Mouse (Mus musculus) kidney, embryonic 16.5 days (tissue): ENCODE measurements around the gene Raver2. TPM values are rescaled to one million over a fixed set of nuclear protein-coding genes. Genes with fewer than 3 reads are reported as not detected.

Experiments
- ATAC-seq: fragments of 200-750 bp; cut with Nextera tagmentation; 2 replicates; pipeline ENCODE4 v1.8.0; 2017; ENCODE audit warnings: moderate TSS enrichment; ENCODE audit not compliant: low FRiP score, low TSS enrichment
- H3K27ac ChIP-seq: fragments of 300-500 bp; sonication (generic); 2 replicates; pipeline ENCODE4 v1.5.1; 2014; ENCODE audit warnings: low read length
- H3K27me3 ChIP-seq: fragments of 300-500 bp; sonication (generic); 2 replicates; pipeline ENCODE4 v1.6.1; 2014; ENCODE audit warnings: low read length, control low read depth, mixed read lengths; ENCODE audit not compliant: insufficient read depth
- H3K36me3 ChIP-seq: fragments of 300-500 bp; sonication (generic); 2 replicates; pipeline ENCODE4 v1.6.1; 2014; ENCODE audit warnings: low read length, control low read depth, mixed read lengths; ENCODE audit not compliant: insufficient read depth
- H3K4me1 ChIP-seq: fragments of 300-500 bp; sonication (generic); 2 replicates; pipeline ENCODE4 v1.6.1; 2014; ENCODE audit warnings: low read length, control low read depth, mixed read lengths; ENCODE audit not compliant: insufficient read depth
- H3K4me2 ChIP-seq: fragments of 300-500 bp; sonication (generic); replicated peaks from 2 replicates; pipeline ENCODE4 v1.6.1; 2014; ENCODE audit warnings: low read depth, low read length
- H3K4me3 ChIP-seq: fragments of 300-500 bp; sonication (generic); 2 replicates; pipeline ENCODE4 v1.5.1; 2014; ENCODE audit warnings: mild to moderate bottlenecking, low read length
- H3K9ac ChIP-seq: fragments of 300-500 bp; sonication (generic); replicated peaks from 2 replicates; pipeline ENCODE4 v1.6.1; 2014; ENCODE audit warnings: low read length
- H3K9me3 ChIP-seq: fragments of 300-500 bp; sonication (generic); 2 replicates; pipeline ENCODE4 v1.6.1; 2016; ENCODE audit warnings: low read length, control low read depth
- WGBS: fragments of 180-500 bp; shearing (Covaris S2); extraction: QIAGEN DNeasy Blood & Tissue Kit; methylation state at CpG from one replicate; pipeline ENCODE4 v1.1.7; 2014; 5-methylcytosine and 5-hydroxymethylcytosine counted together
- polyA plus RNA-seq: library from polyadenylated mRNA; unstranded; fragments of >200 nt; fragmentation: Nextera tagmentation; extraction: Ambion mirVana; gene quantifications from 2 replicates; pipeline ENCODE4 v1.2.1, GENCODE M21; 2015

Gene Raver2
- polyA plus RNA-seq, 1 experiment from 2014 or later, result 12.4 TPM

DNA sequence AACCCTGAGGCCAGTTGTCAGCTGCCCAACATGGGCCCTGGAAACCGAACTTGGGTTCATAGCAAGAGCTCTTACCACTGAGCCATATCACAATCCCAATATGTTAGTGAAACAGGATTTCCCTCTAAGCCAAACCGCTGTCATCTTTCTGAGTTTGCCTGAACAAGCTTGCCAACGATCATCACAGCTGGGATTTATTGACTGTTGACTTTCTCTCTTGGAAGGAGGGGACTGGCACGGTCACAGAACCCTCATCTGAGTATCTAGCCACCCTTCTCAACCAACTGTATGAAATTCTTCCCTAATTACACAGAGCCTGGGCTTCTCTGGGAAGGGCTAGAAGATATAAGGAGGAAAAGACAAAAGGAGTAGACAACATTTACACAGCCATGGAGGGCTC, 22.2 kb upstream of the Raver2 start:
- Histone ChIP-seq H3K27me3 (no peaks in the 10 kb centered on the region), H3K36me3 (no peaks in the 10 kb centered on the region), H3K4me2 (no peak overlapping the region), H3K27ac (no peak overlapping the region), H3K9ac (no peak overlapping the region), H3K9me3 (no peaks in the 10 kb centered on the region), H3K4me3 (no peak overlapping the region), H3K4me1 (no peaks in the 10 kb centered on the region)
- no peak for ATAC-seq
- WGBS, result 57% methylated on average over 4 of the region's 4 CpGs

GRCm38 (mm10) chr4:101062146-101062545, 6.6 kb upstream of the Raver2 start:
- peaks cover 3% of the 10 kb centered on the region; the same call in 1 of the 2 replicates for H3K9me3 ChIP-seq

GRCm38 (mm10) chr4:101066401-101066800, 2.4 kb upstream of the Raver2 start:
- Histone ChIP-seq H3K9ac (no peak overlapping the region), H3K9me3 (peaks cover 2% of the 10 kb centered on the region; the same call in 1 of the 2 replicates), H3K27ac (no peak overlapping the region), H3K27me3 (no peaks in the 10 kb centered on the region), H3K4me2 (no peak overlapping the region), H3K36me3 (no peaks in the 10 kb centered on the region), H3K4me3 (no peak overlapping the region), H3K4me1 (peaks cover 5% of the 10 kb centered on the region; the same call in 1 of the 2 replicates)
- 44% methylated on average over 5 of the region's 5 CpGs for WGBS
- ATAC-seq, result no peak

More at GRCm38 (mm10) chr4:101062146-101062545, 6.6 kb upstream of the Raver2 start:
- Histone ChIP-seq H3K4me3 (no peak overlapping the region), H3K4me1 (no peaks in the 10 kb centered on the region), H3K27ac (no peak overlapping the region), H3K27me3 (no peaks in the 10 kb centered on the region), H3K4me2 (no peak overlapping the region), H3K36me3 (no peaks in the 10 kb centered on the region), H3K9ac (no peak overlapping the region)
- no peak; the same call in 1 of the 2 replicates for ATAC-seq
- 69% methylated on average over 2 of the region's 2 CpGs for WGBS

- under 1% methylated on average over 54 of the region's 55 CpGs for WGBS
- Histone ChIP-seq H3K4me3 (peak overlapping the region; percentile 82), H3K9me3 (no peaks in the 10 kb centered on the region), H3K27ac (peak overlapping the region; percentile 31), H3K9ac (peak overlapping the region; percentile 86), H3K36me3 (no peaks in the 10 kb centered on the region), H3K27me3 (no peaks in the 10 kb centered on the region), H3K4me1 (peaks cover 5% of the 10 kb centered on the region; the same call in 1 of the 2 replicates), H3K4me2 (peak overlapping the region; percentile 98)
- ATAC-seq, result peak; percentile 57
Observed at GRCm38 (mm10) chr4:101069154-101069971, 580 bp downstream of the Raver2 start.

GRCm38 (mm10) chr4:101071570-101071969, 2.8 kb downstream of the Raver2 start:
- no peak for ATAC-seq
- 80% methylated on average over 4 of the region's 4 CpGs for WGBS
- H3K9ac ChIP-seq, result no peak overlapping the region
- H3K27me3 ChIP-seq, result no peaks in the 10 kb centered on the region
- H3K4me2 ChIP-seq, result no peak overlapping the region
- H3K4me1 ChIP-seq, result peaks cover 8% of the 10 kb centered on the region; the same call in 1 of the 2 replicates
- no peak overlapping the region for H3K4me3 ChIP-seq
- H3K9me3 ChIP-seq, result no peaks in the 10 kb centered on the region
- no peaks in the 10 kb centered on the region for H3K36me3 ChIP-seq
- no peak overlapping the region for H3K27ac ChIP-seq

DNA sequence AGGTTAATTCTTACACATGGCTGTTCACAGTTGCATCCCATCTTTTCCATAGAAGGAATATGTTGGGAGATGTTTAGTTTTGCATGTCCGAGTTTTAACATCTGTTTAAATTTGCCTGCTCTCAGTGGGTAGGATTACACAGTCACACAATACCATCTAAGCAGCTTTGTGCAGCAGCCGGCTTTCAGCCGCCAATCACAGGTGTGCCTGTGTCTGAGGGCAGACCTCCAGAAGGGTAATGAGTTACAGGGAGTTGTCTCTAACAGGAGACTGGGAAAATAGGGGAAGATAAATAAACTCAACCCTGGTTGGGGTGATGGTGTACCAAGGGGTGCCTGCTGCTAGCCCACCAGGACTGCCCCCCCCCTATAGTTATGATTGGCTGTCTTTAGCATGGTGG, 7.6 kb downstream of the Raver2 start:
- WGBS, result 37% methylated on average over 3 of the region's 3 CpGs
- Histone ChIP-seq H3K4me3 (no peak overlapping the region), H3K27ac (no peak overlapping the region), H3K27me3 (no peaks in the 10 kb centered on the region), H3K9ac (no peak overlapping the region), H3K9me3 (no peaks in the 10 kb centered on the region), H3K4me1 (peaks cover 12% of the 10 kb centered on the region), H3K4me2 (no peak overlapping the region), H3K36me3 (no peaks in the 10 kb centered on the region)
- ATAC-seq, result peak; percentile 79

GRCm38 (mm10) chr4:101080016-101080415, 11.2 kb downstream of the Raver2 start:
- no peak overlapping the region for H3K27ac ChIP-seq
- 66% methylated on average over 3 of the region's 3 CpGs for WGBS
- ATAC-seq, result no peak

GRCm38 (mm10) chr4:101082176-101082888, 13.5 kb downstream of the Raver2 start:
- H3K4me1 ChIP-seq, result peaks cover 26% of the 10 kb centered on the region
- ATAC-seq, result peak; percentile 91
- H3K9me3 ChIP-seq, result no peaks in the 10 kb centered on the region
- H3K9ac ChIP-seq, result no peak overlapping the region
- H3K36me3 ChIP-seq, result no peaks in the 10 kb centered on the region
- H3K4me2 ChIP-seq, result peak overlapping the region; percentile 19
- peak overlapping the region; percentile 75 for H3K27ac ChIP-seq
- H3K4me3 ChIP-seq, result no peak overlapping the region
- WGBS, result 18% methylated on average over 17 of the region's 17 CpGs
- H3K27me3 ChIP-seq, result no peaks in the 10 kb centered on the region

More at GRCm38 (mm10) chr4:101080016-101080415, 11.2 kb downstream of the Raver2 start:
- Histone ChIP-seq H3K36me3 (no peaks in the 10 kb centered on the region), H3K27me3 (no peaks in the 10 kb centered on the region), H3K9ac (no peak overlapping the region), H3K4me1 (peaks cover 30% of the 10 kb centered on the region), H3K4me2 (no peak overlapping the region), H3K4me3 (no peak overlapping the region), H3K9me3 (no peaks in the 10 kb centered on the region)

DNA sequence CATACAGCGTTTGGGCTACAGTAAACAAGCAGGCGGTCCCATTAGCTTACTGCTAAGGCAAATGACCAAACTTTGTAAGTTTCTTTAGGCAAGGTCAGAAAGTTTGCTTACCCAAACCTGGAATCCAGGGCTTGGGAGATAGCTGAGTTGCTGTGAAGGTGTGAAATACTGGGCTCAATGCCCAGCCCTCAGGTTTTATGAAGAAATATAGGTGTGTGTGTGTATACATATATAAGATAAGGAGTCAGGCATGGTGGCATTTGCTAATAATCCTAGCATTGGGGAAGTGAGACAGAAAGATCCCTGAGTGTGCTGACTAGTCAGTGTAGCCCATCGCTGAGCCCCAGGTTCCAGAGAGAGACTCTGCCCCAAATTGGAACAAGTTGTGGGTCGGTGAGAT, 16.1 kb downstream of the Raver2 start:
- WGBS, result 80% methylated on average over 4 of the region's 4 CpGs
- Histone ChIP-seq H3K4me3 (no peak overlapping the region), H3K9ac (no peak overlapping the region), H3K27ac (peak overlapping the region; percentile 25; the same call in 1 of the 2 replicates), H3K27me3 (no peaks in the 10 kb centered on the region), H3K36me3 (no peaks in the 10 kb centered on the region), H3K4me2 (no peak overlapping the region), H3K4me1 (peaks cover 30% of the 10 kb centered on the region), H3K9me3 (no peaks in the 10 kb centered on the region)
- ATAC-seq, result no peak
